Mouse (Mus musculus) spleen, postnatal 10 days (tissue): ENCODE results near the gene Acss1.

ENCODE experiments used
- DNase-seq, 2 experiments: peaks; one replicate each; pipeline ENCODE4 v3.0.0; 2021 to 2022; ENCODE audit warnings: low spot score in 2 of 2

The Acss1 gene

DNA sequence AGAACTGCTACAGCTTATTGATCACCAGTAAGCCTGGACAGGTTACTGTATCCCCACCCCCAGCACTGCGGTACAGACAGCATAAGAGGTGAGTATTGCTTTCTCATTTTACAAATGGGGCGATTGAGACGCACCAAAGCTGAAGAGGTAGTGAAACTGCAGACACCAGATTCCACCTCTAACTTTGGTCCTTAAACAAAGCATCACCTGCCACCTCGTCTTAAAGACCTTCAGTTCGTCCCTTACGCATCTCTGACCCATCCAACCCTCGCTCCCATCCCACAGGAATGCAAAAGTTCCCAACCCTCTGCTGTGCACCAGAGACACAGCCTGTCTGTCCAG lies 1.6 kb downstream of the Acss1 start:
- no peak for DNase-seq

DNA sequence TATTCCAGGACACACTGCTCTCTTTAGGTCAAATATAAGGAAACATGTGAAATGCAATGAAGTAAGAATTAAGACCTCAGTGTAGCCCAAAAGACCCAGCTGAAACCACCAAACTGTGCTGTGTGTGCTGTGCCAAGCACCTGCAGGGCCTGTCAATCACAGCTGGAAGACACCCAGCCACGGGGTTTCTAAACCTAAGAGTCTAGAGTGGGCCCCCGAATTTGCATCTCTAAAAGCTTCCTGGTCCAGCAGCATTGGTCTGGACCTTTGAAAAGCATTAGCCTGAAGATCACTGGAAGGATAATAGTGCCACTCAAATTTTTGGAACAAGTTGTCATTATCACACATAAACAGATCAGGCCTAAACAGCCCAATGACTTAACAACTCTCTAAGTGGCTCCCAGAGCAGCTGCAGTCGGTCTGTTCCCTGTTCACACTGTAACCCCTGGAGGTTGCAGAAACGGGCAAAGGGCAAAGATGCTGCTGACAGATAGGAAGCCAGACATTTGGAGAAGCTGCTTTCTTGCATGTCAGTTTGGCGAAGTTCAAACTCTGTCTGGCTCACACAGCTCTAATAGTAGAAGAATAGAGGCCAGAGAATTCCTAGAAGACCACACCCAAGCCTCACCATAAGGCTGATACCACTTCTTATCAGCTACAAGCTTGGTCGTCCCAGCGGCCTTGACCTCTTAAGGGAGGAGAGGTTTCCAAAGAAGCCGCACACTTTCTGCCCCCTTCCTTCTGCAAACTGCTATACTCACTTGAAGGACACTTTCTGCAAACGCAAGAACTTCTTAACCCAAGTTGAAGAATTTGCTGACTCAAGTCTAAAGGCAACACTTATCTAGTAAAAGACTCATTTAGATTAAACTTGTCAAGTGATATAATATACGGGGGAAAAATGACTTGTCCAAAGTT lies 2.5 kb downstream of the Acss1 start:
- DNase-seq, result peak; percentile 53 to 54

DNA sequence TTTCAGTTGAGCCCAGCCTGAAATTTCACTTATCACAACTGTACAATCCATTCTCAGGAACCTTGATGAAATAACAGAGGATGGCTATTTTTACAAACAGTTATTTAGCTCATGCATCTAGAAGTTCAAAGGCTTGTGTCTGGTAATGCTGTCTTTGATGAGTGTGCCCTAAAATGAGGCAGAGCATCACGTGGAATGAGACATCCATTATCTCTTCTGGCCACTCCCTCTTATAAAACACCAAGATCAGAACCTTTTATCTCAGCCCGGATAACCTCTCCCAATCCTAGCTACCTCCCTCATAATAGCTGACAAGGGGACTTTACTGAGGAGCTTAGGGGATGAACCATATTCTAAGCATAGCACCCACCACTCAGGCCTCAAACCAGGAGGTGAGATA lies 3.3 kb downstream of the Acss1 start:
- no peak for DNase-seq

DNA sequence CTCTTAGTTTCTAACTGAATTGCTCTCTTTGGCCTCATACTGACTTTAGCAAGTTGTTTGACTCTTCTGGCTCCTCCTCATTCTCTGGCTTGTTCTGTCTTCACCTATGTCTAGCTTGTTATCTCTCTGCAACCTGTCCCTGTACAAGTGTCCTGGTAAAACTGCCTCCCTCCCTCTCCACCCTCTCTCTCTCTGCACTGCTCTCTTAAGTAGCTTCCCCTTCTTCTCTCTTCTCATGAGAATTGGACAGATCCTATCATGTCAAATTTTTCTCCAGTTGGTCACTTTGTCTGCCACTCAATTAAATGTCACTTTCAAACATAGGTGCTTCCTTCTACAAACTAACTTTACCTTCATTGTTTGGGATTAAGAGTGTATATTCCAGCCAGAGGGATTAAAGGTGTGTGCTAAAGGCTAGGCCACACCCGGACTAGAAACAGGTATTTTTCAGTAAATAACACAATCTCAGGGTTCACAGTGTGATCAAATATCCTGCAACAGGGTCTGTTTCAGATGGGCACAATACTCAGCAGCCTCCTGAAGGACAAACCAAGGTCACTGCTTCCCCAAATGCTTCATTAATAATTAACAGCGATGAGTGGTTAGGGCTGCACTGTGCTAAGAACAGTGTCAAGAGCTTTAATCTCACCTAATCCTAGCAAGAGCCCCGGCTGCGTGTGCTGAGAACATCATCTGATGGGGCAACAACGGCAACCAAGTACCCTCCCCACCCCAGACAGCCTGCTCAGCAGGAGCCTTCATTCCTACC lies 4.0 kb downstream of the Acss1 start:
- DNase-seq, result no peak

DNA sequence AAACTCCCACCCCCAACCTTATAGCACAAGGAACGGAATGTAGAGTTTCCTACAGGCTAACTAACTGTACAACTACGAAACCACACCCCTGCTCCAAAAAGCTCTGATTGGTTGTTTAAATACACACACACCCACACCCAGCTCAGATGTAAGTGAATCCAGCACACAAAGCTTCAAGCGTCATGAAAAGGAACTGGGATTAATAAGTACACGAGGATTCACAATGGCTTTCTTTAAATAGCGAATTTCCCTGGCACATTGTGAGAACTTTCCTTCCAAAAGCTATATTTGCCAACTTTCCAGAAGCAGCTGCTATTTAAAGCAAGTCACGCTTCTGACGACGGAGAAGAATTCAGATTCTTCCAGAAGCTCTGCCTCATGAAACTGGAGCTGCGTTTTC lies 5.0 kb downstream of the Acss1 start:
- DNase-seq, result no peak

DNA sequence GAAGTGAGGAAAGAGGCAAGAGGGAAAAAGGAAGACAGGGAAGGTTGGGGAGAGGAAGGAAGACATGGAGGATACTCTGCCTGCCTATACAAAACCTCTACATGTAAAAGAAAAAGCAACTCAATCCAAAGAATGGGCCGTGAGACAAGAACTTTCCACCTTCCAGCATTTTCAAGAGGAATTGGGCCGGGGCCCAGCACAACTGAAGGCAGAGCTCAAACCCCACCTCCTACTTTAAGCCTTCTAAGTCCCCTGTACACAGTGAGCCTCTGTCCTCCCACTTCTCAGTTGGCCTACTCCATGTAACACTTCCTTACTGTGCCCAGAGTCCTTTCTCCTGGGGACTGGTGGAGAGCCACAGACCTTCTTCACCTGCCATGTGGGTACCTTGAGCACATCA lies 6.3 kb downstream of the Acss1 start:
- DNase-seq, result no peak

DNA sequence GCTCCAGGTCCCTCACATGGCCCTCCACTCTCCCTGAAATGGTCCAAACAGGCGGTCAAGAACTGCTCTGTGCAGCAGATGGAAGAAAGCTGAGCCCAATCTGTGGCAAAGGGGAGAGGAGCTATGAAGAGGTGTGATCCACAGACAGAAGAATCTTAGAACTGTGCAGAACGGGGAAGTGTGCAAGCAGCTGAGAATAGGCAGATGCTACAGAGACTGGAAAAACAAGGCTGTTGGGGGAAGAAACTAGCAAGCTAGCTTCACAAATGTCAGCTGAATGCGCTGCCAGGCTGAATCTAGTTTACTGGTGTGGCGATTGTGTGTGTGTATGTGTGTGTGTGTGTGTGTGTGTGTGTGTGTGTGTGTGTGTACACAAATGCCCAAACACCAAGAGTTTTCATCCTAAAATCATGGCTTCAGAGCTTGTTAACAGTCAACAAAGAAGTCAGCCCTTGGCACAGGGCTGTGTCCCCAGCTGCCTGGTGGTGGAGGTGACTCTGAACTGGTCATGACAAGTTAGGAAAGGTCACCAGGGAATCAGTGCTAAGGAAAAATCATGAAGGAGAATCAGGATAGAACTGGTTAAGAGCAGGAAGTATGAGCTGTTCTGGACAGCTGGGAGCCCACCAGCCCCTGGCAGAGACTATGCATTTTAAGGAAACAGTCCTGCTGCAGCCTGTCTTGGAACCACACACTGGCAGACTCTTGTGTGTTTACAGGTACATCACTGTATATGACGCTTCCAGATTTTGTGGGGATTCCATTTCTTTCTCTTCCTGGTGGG lies 7.4 kb downstream of the Acss1 start:
- DNase-seq, result no peak

DNA sequence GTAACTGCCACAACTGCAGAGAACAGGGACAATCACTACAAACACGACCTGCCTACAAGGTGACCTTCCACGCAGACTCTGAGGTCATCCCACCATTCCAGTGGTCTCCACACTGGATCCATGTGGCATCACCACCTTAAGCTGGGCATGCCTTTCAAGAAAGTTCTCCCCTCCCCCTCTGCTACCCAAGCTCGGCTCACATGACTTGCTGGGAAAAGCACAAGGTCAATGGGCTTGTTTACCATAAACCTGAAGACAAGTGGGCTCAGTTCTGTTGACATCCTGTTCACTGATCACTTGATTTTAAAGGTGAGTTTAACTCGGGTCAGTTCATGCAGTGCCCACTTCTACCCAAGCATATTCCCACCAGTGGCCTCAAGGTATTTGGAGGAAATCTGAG lies 8.3 kb downstream of the Acss1 start:
- no peak for DNase-seq

DNA sequence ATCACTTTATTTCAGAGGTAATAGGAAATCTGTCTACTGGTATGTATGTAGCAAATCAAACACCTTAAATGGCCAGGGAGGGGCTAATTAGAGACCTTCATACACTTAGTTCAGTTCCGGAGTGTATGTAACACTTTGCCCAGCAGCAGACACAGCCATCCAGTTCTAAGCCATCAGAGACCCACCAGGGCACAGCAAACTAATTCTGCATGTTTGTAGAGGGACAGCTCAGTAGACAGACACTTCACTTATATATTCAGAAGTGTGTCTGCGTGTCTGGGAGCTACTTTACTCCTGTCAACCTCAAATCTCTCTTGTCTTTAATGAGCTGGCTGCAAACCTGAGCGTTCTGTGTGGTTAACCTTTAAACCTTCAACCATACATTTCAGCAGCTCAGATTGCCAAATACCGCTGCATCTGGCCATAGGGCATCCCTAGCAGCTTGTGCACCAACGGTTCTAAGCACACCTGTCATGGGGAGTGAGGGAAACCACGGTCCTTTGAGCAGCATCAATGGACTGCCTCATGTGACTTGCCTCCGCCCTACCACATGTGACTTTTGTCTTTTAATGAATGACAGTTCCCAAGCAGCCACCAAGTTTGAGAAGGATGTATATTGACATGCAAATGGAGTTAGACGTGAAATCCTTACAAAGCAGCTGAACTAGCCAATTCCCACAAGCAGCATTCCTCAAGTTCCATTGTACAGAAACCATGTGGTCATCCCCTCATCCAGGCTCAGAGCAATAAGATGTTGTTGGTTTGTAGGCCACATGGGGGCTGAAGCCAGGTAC lies 11.1 kb downstream of the Acss1 start:
- DNase-seq, result no peak

DNA sequence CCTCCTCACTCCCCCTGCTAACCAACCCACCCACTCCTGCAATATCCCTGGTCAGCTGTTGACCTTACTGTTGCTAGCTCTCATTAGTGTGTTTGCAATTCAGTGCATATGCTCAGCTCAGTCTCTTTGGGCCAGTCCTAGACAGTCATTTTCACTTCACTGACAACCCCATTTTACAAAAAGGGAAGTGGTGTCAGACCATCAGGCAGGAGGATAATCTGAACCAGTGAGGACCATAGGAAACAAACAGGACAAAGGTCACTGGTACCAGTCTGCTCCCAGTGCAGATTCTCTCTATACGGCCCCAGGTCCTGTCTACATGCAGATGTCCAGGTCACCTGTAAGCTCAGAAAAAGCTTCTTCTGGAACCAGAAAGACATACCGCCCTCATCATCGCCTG lies 12.2 kb downstream of the Acss1 start:
- DNase-seq, result no peak

DNA sequence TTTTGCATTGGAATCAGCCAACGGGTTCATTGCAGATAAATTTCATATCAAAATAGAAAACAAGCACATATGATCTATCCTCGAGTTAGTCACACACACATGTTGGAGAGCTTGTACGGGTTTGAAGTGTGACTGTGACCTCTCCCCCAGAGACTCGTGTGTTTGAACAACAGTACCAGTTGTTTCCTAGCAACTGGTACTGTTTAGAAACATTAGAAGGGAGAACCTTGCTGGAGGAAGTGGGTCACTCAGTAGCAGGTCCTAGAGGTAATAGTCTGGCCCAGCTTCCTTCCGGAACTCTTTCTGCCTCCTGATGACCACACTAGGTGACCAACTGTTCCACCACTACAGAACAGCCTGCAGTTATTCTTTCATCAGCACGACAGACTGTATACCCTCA lies 13.0 kb downstream of the Acss1 start:
- DNase-seq, result no peak

DNA sequence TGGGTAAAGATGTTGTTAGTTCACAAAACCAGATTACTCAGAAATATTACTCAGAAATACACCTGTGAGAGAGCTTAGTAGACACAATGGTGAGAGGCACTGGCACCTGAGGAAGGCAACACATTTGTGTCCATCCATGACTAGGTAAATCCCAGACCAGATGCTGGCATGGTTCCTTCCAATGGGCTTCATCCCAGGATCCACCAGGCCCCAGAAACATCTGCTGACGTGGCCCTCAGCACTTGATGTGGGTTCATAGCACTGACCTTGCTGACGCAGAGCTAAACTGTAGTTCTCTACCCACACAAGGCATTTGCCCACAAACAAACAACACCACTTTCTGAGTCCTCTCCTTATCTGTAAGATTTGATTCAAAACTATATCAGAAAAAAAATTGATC lies 13.5 kb downstream of the Acss1 start:
- DNase-seq, result no peak

DNA sequence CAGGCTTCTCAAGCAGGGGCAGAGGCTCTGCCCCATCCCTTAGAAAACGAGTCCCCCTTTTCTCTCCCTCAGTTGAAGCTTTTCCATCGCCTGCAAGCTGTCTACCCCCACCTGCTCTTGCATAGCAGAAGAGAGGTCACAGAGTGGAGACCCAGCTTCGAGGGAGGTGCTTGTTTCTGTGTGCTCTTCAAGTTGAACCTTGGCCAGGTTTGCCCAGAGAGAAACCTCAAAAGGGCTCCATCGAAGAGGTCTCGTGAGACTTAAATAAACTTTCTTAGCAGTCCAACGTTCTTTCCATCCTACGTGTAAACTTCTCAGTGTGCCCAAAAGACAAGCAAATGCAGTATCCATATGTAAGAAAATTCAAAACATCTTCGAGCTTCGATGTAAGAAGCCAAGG lies 16.9 kb downstream of the Acss1 start:
- no peak for DNase-seq

DNA sequence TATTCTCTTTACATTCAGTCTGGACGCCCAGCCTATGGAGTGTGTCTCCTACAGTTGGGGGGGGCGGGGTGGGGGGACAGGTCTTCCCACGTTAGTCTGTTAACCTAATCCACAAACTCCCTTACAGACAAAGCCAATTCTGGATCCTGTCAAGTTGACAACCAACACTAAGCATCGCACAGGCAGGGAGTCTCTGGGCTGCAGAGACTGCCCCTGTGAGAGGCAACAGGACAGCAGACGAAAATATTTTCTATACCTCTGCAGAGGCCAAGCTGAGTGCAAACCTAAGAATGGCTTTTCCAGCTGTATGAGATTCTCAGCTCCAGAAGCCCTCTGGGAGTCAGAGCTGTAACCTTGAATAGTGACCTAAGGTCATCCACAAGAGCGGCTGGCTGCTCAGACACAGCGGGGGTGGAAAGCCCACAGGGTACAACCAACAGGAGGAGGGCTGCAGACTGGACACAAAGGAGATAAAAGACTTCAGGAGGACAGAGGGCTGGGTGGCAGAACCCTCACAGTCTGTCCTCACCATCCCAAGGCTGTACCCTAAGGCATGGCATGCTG lies 17.7 kb downstream of the Acss1 start:
- no peak for DNase-seq

DNA sequence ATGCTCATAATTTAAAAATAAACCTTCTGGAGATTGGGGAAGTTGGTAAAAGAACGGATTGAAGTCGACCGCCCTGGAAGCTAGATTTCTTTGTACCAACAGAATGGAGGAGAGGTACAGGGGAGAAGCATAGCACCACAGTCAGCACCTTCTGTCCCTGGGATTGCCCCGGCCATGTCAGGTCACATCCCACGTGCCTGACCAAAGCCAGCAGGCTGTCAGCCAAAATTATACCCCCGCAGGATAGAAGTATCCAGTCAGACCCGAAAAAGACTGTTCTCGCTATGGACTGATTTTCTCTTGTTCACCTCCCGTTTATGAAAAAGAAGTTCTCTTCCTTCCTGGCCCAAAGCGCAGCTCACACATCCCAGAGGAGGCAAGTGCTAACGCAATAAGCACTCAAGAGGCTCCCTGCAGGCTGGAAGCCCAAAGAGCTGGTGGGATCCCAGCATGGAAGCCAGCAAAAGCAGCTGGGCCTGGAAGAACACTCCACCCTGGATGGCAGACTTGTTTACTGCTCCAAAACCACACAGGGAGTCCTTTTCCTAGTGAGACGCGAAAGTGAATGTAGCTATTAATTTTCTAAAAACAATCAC lies 19.9 kb downstream of the Acss1 start:
- no peak for DNase-seq

DNA sequence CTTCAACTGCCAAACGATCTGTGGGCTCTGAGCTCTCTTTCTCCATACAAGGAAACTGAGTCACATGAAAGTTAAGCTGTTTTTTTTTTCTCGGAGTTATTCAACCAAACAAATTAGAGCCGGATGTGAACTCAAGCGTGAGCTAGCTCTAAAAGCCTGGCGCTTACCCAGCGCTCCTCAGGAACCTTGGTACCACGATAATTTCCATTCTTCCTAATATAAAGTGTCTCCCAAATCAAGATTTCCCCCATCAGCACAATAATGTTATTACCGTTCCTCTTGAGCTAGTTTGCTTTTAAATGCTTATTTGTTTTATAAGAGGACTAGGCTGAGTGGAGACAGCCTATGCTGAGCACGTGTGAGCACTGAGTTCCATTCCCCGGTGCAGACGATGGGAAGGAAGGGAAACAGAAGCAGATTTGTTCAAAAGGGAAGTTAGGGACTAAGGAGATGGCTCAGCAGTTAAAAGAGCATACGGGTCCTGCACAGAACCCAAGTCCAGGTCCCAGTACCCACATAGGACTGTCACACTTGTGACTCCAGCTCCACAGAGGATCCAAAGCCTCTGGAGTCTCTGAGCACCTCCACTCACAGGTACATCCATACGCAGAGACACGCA lies 20.5 kb downstream of the Acss1 start:
- DNase-seq, result no peak

DNA sequence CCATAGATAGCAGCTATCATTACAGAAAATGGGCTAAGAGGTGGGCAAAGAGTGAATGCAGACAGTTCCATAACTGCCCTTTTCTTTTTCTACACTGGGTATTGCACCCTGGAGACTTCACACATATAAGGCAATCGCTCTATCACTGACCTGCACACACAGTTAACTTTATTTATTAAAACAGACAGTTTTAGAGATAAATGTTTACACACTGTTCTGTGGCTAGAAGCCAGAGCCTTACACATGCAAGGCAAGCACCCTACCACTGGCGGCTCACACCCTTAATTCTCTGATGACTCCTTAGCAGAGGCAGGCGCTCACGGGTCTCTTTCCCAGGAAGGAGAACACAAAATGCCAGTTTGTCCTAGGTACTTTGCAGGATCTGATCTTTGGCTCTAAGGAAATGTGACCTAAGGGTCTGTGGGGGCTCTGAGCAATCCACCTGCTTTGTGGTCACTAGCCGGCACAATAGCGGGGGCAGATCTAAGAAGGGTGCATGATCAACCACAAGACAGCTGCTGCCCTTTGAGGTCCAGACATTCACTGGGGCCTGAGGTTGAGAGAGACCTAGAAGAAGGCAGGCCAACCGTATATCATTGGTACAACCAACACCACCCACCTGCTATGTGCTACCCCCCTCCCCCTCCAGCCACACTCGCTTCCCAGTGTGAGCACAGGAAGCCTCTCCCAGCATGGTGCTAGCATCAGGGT lies 21.7 kb downstream of the Acss1 start:
- peak in 1 of 2 experiments; percentile 45 for DNase-seq

DNA sequence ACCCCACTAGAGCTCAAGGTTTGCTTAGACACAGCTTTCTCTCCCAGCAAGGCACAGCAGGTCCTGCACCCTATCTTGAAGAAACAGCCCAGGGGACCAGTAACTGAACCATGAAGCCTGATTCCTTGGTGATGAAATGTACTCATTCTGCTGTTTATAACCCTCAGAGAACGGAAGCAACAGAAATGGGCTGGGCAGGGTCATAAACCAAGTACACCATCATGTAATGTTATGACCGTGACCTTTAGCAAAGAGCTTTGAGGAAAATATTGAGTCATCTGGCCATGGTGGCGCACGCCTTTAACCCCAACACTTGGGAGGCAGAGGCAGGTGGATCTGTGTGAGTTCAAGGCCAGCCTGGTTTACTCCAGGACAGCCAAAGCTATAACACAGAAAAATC lies 23.1 kb downstream of the Acss1 start:
- DNase-seq, result no peak

DNA sequence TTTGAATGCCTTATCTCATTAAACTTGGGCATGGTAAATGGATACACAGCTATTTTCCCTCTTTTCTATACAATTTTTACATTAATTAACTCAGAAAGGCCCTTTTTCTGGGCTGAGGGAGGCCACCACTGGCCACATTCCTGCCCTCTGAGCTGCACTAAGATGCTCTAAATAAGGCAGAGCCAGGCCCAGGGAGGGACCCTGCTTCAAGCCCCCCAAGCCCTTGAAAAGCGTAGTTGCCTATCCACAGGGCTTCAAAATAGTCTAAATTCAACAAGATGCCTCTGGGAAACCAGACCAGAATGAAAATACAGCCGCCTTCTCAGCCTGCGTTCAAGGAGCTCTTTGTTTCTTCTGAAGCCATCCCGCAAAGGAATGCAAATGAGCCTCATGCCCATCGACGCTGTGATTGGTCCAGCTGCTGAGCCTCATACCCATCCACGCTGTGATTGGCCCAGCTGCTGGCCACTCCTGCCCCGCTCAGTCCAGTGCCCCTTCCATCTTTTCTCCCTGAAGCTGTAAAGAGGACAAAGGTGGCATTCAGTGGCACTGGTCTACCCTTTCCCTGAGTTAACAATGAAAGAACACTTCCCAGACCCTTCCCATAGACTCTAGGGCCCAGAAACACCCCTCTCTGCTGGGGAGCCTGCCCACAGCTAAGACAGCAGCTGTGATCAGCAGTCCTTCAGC lies 24.4 kb downstream of the Acss1 start:
- no peak for DNase-seq
